Comparison of ENCODE assay signal across 8 mouse cellular contexts in the genomic region with DNA sequence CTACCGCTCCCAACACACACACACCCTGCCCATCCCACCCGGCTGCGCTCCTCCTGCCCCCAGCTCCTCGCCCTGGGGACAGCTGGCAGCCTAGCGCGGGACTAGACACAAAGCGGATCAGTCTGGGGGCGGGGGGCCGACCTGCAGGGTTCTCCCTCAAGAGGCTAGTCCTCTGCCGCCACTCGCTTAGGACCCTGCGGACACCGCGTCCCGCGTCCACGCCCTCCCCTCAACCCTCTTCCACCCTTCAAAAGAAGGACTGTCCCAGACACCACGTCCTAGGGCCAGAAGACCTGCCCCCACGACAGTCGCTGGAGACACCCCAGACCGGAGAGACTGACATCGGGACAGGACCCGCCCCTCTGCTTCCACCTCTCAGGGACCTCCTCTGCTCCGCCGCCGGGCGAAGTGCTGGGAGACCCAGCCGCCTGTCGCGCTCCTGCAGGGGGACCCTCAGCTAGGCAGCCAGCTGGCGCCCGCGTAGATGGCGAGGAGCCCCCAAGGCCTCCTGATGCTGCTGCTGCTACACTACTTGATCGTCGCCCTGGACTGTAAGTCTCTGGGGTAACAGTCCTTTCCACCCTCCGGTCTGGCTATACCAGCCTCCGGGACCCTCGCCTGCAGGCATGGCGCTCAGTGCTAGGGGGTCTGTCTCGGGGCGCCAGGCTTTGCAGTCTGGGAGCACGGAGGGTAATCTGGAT. TPM values are rescaled to one million over a fixed set of nuclear protein-coding genes. Genes with fewer than 3 reads are reported as not detected.
DNase-seq lines count a peak whose midpoint lies in the region; ATAC-seq lines count a peak whose summit lies in the region.

A gene (plus strand): TSS at position 121 of the 701 bp plus-strand sequence.

- no peaks in the 10 kb centered on the region for H3K9me3 ChIP-seq in intestine, embryonic 15.5 days

- DNase-seq in adrenal gland, postnatal 25 days: peak; percentile 53
- DNase-seq in embryo, embryonic 11.5 days (ENCODE audit: low read depth, low spot score): peak; percentile 45
- no peak for DNase-seq in gonadal fat pad, adult 2 months (ENCODE audit: low read depth)
- DNase-seq in left cerebral cortex, postnatal 25 days (ENCODE audit: low spot score in 2 of 2): peak; percentile 46 to 47
- DNase-seq in right cerebral cortex, postnatal 10 days (ENCODE audit: low spot score in 2 of 2): peak; percentile 75 to 76
- no peak for DNase-seq in adipocyte (ENCODE audit: low spot score)

- peak; percentile 92 for ATAC-seq in intestine, embryonic 15.5 days
- ATAC-seq in megakaryocyte progenitor cell, adult 5-6 weeks (replicated peaks; ENCODE audit: poor library complexity): peak; percentile 67

- H3K4me3 ChIP-seq in intestine, embryonic 15.5 days (replicated peaks): peak within 1 kb of the TSS; percentile 59

- WGBS in intestine, embryonic 15.5 days: under 1% methylated on average over 43 of the region's 43 CpGs

- intact Hi-C loops in left cerebral cortex, postnatal 25 days (cut with DNase I): loop anchor here (1.0 kb wide), 1 partner anchor 39 kb away; a partner anchor contains a TSS

- H3K4me1 ChIP-seq in intestine, embryonic 15.5 days (replicated peaks): peaks cover 11% of the 10 kb centered on the region

- peak within 1 kb of the TSS; percentile 84 for H3K4me2 ChIP-seq in intestine, embryonic 15.5 days (replicated peaks)

- H3K9ac ChIP-seq in intestine, embryonic 15.5 days: peak within 1 kb of the TSS; percentile 54

- no peaks in the 10 kb centered on the region for H3K36me3 ChIP-seq in intestine, embryonic 15.5 days

- H3K27ac ChIP-seq in intestine, embryonic 15.5 days: no peak within 1 kb of the TSS

- peaks cover 11% of the 10 kb centered on the region; the same call in 1 of the 2 replicates for H3K27me3 ChIP-seq in intestine, embryonic 15.5 days (replicated peaks)

RNA-seq across cellular contexts. Expression of the gene that starts here (rescaled TPM):
- total RNA-seq in adrenal gland, postnatal 25 days (2021): 10.1 and 11.7 TPM in 2 replicates
- 16.3 and 17.3 TPM in 2 replicates for polyA plus RNA-seq in gonadal fat pad, adult 2 months (2012; rRNA removed)
- polyA plus RNA-seq in intestine, embryonic 15.5 days (2015; fragmentation: Nextera tagmentation; extraction: Ambion mirVana): 5.4 and 5.6 TPM in 2 replicates
- total RNA-seq in left cerebral cortex, postnatal 25 days (2021): 10 to 100 TPM; 24.6 to 25.5 TPM
- total RNA-seq in megakaryocyte progenitor cell, adult 5-6 weeks (2015): 0.17 TPM in 1 of 2 replicates, not detected in the other
- 0.88 TPM in 1 of 2 replicates, not detected in the other for total RNA-seq in megakaryocyte progenitor cell, adult 5-6 weeks (2017)

Comparison
In these comparisons a context has a peak if more than half of its experiments do, and no peak if none do; other contexts are left out.
1. Peak in ATAC-seq in megakaryocyte progenitor cell, adult 5-6 weeks; RNA of the gene not detected or under 1 TPM.
2. DNase-seq: peak in adrenal gland, postnatal 25 days (single experiment), embryo, embryonic 11.5 days (single experiment), left cerebral cortex, postnatal 25 days (2 of 2) and right cerebral cortex, postnatal 10 days (2 of 2); none in gonadal fat pad, adult 2 months (single experiment) and adipocyte (single experiment).